Mouse (Mus musculus): ENCODE measurements around the gene Cc2d2a.

Cc2d2a gene

GRCm38 (mm10) chr5:43728375-43729165, 66.4 kb downstream of the Cc2d2a start:
- CTCF ChIA-PET, result interaction anchor here (0.5 kb wide), 1 partner anchor 437 kb away, joined by 3 read pairs; no protein-coding TSS in a partner anchor

GRCm38 (mm10) chr5:43732381-43732780, 70.2 kb downstream of the Cc2d2a start:
- CTCF ChIA-PET, result interaction anchor here (0.6 kb wide), 1 partner anchor 345 kb away, joined by 3 read pairs; no protein-coding TSS in a partner anchor

GRCm38 (mm10) chr5:43744187-43744586, 82.0 kb downstream of the Cc2d2a start:
- CTCF ChIA-PET, result no interaction called here

GRCm38 (mm10) chr5:43745156-43745555, 83.0 kb downstream of the Cc2d2a start:
- CTCF ChIA-PET, result no interaction called here

GRCm38 (mm10) chr5:43748039-43748438, 85.9 kb downstream of the Cc2d2a start:
- CTCF ChIA-PET, result no interaction called here

GRCm38 (mm10) chr5:43749092-43749491, 86.9 kb downstream of the Cc2d2a start:
- CTCF ChIA-PET, result interaction anchor here (0.6 to 0.7 kb wide), 2 partner anchors 208 to 407 kb away, joined by 3 read pairs; no protein-coding TSS in a partner anchor

GRCm38 (mm10) chr5:43770618-43771354, 108.6 kb downstream of the Cc2d2a start:
- CTCF ChIA-PET, result no interaction called here

- CTCF ChIA-PET, result no interaction called here
Measured at GRCm38 (mm10) chr5:43771555-43771954, 109.4 kb downstream of the Cc2d2a start.

GRCm38 (mm10) chr5:43776407-43776806, 114.3 kb downstream of the Cc2d2a start:
- CTCF ChIA-PET, result no interaction called here

GRCm38 (mm10) chr5:43776993-43777392, 114.8 kb downstream of the Cc2d2a start:
- CTCF ChIA-PET, result no interaction called here

- CTCF ChIA-PET, result no interaction called here
Measured at GRCm38 (mm10) chr5:43778583-43778982, 116.4 kb downstream of the Cc2d2a start.

- CTCF ChIA-PET, result no interaction called here
Measured at GRCm38 (mm10) chr5:43781423-43781976, 119.4 kb downstream of the Cc2d2a start.

- CTCF ChIA-PET, result interaction anchor here (0.7 to 0.8 kb wide), 2 partner anchors 14 to 16 kb away, joined by 3 read pairs; no protein-coding TSS in a partner anchor
Measured at GRCm38 (mm10) chr5:43781977-43782930, 120.1 kb downstream of the Cc2d2a start.

GRCm38 (mm10) chr5:43783996-43784395, 121.8 kb downstream of the Cc2d2a start:
- CTCF ChIA-PET, result interaction anchor here (0.8 kb wide), 1 partner anchor 61 kb away, joined by 6 read pairs; no protein-coding TSS in a partner anchor

GRCm38 (mm10) chr5:43786607-43787006, 124.5 kb downstream of the Cc2d2a start:
- CTCF ChIA-PET, result no interaction called here

- CTCF ChIA-PET, result no interaction called here
Measured at GRCm38 (mm10) chr5:43787976-43788752, 126.0 kb downstream of the Cc2d2a start.

Measured in spleen, embryonic (tissue).